Mouse (Mus musculus): ENCODE results near the gene Ndufa5. TPM values are rescaled to one million over a fixed set of nuclear protein-coding genes. Genes with fewer than 3 reads are reported as not detected.

Ndufa5 gene
- polyA plus RNA-seq, 1 experiment: 1,161 TPM

DNA sequence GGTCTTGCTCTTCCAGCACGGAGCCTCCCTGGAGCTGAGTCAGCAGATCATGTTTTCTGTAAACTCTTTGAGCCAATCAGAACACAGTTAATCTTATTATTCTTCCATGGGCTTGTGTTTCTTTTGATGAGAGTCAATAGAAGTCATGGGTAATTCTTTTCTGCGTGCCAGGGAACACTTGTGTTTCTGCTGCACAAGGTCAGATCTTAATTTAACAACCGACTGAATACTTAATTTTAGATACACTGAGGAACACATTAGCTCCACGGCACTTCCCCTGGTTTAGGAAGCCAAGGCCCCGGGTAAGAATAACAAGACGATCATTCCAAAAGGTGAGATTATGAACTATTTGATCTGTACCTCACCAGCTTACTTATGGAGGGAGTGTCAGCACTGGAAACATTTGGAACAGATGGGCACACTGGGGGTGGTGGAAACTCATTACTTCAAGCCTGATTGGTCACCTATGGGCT, 15.3 kb upstream of the Ndufa5 start:
- Histone ChIP-seq H3K4me3 (ENCODE audit: insufficient read depth, low read depth, low read length) (no peak overlapping the region), H3K27ac (replicated peaks; ENCODE audit: low read depth, low read length) (no peak overlapping the region), H3K4me1 (ENCODE audit: control insufficient read depth, insufficient read depth, insufficient read length, low read length) (no peaks in the 10 kb centered on the region)

- Histone ChIP-seq H3K27ac (replicated peaks; ENCODE audit: low read depth, low read length) (no peak overlapping the region), H3K4me3 (ENCODE audit: insufficient read depth, low read depth, low read length) (no peak overlapping the region)
These were observed 14.6 kb upstream of the Ndufa5 start for GRCm38 (mm10) chr6:24542393-24542792.

DNA sequence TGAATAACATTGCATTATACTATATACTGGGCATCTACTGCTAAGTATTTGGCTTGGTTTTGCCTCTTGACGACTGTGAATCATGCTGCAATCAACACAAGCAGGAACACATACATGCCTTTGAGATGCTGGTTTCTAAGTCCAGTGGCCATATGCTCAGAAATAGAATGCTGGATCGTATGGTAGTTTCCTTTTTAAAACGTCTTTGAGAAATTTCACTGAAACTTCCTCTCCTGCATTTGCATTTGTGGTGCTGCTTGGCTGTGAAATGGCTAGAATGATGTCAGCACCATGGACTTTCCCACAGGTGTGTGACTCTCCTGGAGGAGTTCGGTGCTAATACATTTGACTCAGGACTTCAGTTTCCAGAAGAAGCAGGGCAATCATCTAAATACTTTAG, 12.3 kb upstream of the Ndufa5 start:
- H3K27ac ChIP-seq (replicated peaks; ENCODE audit: low read depth, low read length): no peak overlapping the region
- no peaks in the 10 kb centered on the region for H3K4me1 ChIP-seq (ENCODE audit: control insufficient read depth, insufficient read depth, insufficient read length, low read length)
- no peak overlapping the region for H3K4me3 ChIP-seq (ENCODE audit: insufficient read depth, low read depth, low read length)

More at GRCm38 (mm10) chr6:24542393-24542792, 14.6 kb upstream of the Ndufa5 start:
- H3K4me1 ChIP-seq (ENCODE audit: control insufficient read depth, insufficient read depth, insufficient read length, low read length): no peaks in the 10 kb centered on the region

- Histone ChIP-seq H3K4me1 (ENCODE audit: control insufficient read depth, insufficient read depth, insufficient read length, low read length) (no peaks in the 10 kb centered on the region), H3K27ac (replicated peaks; ENCODE audit: low read depth, low read length) (no peak overlapping the region), H3K4me3 (ENCODE audit: insufficient read depth, low read depth, low read length) (no peak overlapping the region)
These were observed 10.6 kb upstream of the Ndufa5 start for GRCm38 (mm10) chr6:24538435-24538834.

DNA sequence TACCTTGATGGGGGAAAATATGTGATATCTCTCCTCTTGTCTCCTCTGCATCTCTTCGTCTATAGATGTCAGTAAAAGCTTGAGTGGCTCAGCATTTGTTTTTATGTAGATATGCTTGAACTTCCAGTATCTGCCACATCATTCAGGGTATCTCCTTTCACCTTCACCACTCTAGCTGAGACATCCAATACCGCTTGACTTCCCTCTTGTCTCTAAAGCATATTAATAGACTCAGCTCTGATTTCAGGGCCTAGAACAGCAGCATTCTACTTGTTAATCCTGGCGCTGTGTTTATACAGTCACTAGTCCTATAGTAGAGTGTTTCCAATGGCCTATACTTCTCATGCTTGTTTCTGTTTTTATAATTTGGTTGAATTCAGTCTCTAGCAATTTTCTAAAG, 5.0 kb upstream of the Ndufa5 start:
- Histone ChIP-seq H3K4me1 (ENCODE audit: control insufficient read depth, insufficient read depth, insufficient read length, low read length) (no peaks in the 10 kb centered on the region), H3K4me3 (ENCODE audit: insufficient read depth, low read depth, low read length) (no peak overlapping the region), H3K27ac (replicated peaks; ENCODE audit: low read depth, low read length) (no peak overlapping the region)

DNA sequence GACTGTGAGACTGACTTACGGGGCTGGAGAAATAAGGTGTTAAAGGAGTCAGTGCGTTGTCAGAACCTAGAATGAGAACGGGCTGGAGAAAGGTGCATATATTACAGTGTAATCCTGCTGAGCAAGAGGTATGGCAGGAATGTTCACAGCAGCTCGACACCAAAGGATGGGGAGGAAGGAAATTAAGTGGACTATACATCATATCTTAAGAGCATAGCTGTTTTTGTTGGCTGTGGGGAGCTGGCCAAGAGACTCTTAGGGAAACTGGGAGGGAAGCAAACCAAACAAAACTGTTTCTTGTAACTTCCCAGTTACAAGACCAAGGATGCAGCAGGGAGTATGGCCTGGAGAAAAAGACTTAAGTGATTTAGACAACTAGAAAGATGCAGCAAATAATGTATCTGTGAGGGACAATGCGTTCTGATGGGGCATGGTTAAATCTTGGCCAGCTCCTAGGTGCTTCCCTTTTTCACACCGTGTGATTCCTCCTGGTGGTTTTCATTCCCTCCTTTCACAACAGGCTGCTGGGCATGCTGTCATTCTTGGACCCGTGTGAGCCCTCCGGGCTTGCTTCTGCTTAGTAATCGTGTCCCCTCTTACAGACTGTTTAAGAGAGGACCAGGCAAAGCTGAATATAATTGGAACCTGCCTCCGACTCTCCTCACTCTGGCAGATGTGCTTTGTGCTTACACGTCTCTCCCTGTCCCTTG, 3.1 kb upstream of the Ndufa5 start:
- H3K27ac ChIP-seq (replicated peaks; ENCODE audit: low read depth, low read length): no peak overlapping the region
- H3K4me1 ChIP-seq (ENCODE audit: control insufficient read depth, insufficient read depth, insufficient read length, low read length): no peaks in the 10 kb centered on the region
- H3K4me3 ChIP-seq (ENCODE audit: insufficient read depth, low read depth, low read length): no peak overlapping the region

- H3K4me3 ChIP-seq (ENCODE audit: insufficient read depth, low read depth, low read length): 0 out of 2 replicates have a peak overlapping the region, but pooled peaks have one; percentile 40
- no peak overlapping the region for H3K27ac ChIP-seq (replicated peaks; ENCODE audit: low read depth, low read length)
- H3K4me1 ChIP-seq (ENCODE audit: control insufficient read depth, insufficient read depth, insufficient read length, low read length): no peaks in the 10 kb centered on the region
These were observed 2.4 kb upstream of the Ndufa5 start for GRCm38 (mm10) chr6:24530166-24530565.

GRCm38 (mm10) chr6:24528064-24528243, 141 bp upstream of the Ndufa5 start, which contains the start of gene Asb15:
TSS of gene Asb15 (plus strand) at chr6:24528144.
- H3K4me1 ChIP-seq (ENCODE audit: control insufficient read depth, insufficient read depth, insufficient read length, low read length): no peaks in the 10 kb centered on the region
- peak within 1 kb of the TSS; percentile 84 for H3K27ac ChIP-seq (replicated peaks; ENCODE audit: low read depth, low read length)
- H3K4me3 ChIP-seq (ENCODE audit: insufficient read depth, low read depth, low read length): peak within 1 kb of the TSS; percentile 79

GRCm38 (mm10) chr6:24525705-24526104, 2.1 kb downstream of the Ndufa5 start:
- Histone ChIP-seq H3K27ac (replicated peaks; ENCODE audit: low read depth, low read length) (no peak overlapping the region), H3K4me3 (ENCODE audit: insufficient read depth, low read depth, low read length) (peak overlapping the region; percentile 25; the same call in 1 of the 2 replicates), H3K4me1 (ENCODE audit: control insufficient read depth, insufficient read depth, insufficient read length, low read length) (no peaks in the 10 kb centered on the region)

- Histone ChIP-seq H3K27ac (replicated peaks; ENCODE audit: low read depth, low read length) (no peak overlapping the region), H3K4me3 (ENCODE audit: insufficient read depth, low read depth, low read length) (no peak overlapping the region), H3K4me1 (ENCODE audit: control insufficient read depth, insufficient read depth, insufficient read length, low read length) (no peaks in the 10 kb centered on the region)
These were observed 11.6 kb downstream of the Ndufa5 start for GRCm38 (mm10) chr6:24516197-24516596.

GRCm38 (mm10) chr6:24514552-24515284, 13.1 kb downstream of the Ndufa5 start, which contains the start of gene Iqub:
TSS of gene Iqub (minus strand) at chr6:24515067.
- H3K4me3 ChIP-seq (ENCODE audit: insufficient read depth, low read depth, low read length): no peak within 1 kb of the TSS
- no peak within 1 kb of the TSS for H3K27ac ChIP-seq (replicated peaks; ENCODE audit: low read depth, low read length)
- H3K4me1 ChIP-seq (ENCODE audit: control insufficient read depth, insufficient read depth, insufficient read length, low read length): no peaks in the 10 kb centered on the region

DNA sequence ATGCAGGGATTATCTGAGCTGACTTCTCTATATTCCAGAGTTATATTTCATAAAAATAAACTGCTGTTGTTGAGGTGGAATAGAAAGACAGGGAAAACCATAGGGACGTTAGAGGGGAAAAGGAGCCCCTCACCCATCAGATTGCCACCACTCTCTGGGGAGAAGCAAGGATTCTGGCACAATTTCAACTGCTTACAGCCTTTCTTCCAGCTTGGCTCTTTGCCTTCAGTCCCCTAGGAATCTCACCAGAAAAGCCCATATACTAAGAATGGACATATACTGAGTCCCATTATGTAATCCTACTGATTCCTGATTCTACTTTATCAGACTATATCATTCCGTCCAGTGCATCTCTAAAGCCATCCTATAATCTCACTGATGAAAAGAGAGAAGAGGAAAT, 23.7 kb downstream of the Ndufa5 start:
- Histone ChIP-seq H3K4me1 (ENCODE audit: control insufficient read depth, insufficient read depth, insufficient read length, low read length) (no peaks in the 10 kb centered on the region), H3K4me3 (ENCODE audit: insufficient read depth, low read depth, low read length) (no peak overlapping the region), H3K27ac (replicated peaks; ENCODE audit: low read depth, low read length) (no peak overlapping the region)

- Histone ChIP-seq H3K4me1 (ENCODE audit: control insufficient read depth, insufficient read depth, insufficient read length, low read length) (no peaks in the 10 kb centered on the region), H3K4me3 (ENCODE audit: insufficient read depth, low read depth, low read length) (no peak overlapping the region), H3K27ac (replicated peaks; ENCODE audit: low read depth, low read length) (no peak overlapping the region)
These were observed 37.5 kb downstream of the Ndufa5 start for GRCm38 (mm10) chr6:24490341-24490740.

DNA sequence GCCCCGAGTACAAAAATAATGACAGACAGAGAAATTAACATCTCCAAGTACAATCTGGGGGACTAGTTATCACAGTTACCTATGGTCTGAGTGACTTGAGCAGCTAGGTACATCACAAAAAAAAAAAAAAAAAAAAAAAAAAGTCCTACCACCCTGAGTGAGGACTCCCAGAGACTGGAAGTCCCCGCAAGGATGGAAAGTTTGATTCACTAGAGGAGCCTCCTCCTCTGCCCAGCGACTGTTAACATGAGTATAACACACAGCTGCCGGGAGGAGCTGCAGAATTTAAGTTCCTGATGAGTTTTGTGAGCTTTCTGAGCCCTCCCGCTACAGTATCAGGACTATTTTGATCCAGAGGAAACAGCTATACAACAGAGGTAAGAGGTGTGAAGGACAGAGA, 41.3 kb downstream of the Ndufa5 start:
- Histone ChIP-seq H3K4me3 (ENCODE audit: insufficient read depth, low read depth, low read length) (no peak overlapping the region), H3K27ac (replicated peaks; ENCODE audit: low read depth, low read length) (no peak overlapping the region), H3K4me1 (ENCODE audit: control insufficient read depth, insufficient read depth, insufficient read length, low read length) (no peaks in the 10 kb centered on the region)

- Histone ChIP-seq H3K4me1 (ENCODE audit: control insufficient read depth, insufficient read depth, insufficient read length, low read length) (no peaks in the 10 kb centered on the region), H3K27ac (replicated peaks; ENCODE audit: low read depth, low read length) (no peak overlapping the region), H3K4me3 (ENCODE audit: insufficient read depth, low read depth, low read length) (no peak overlapping the region)
These were observed 57.2 kb downstream of the Ndufa5 start for GRCm38 (mm10) chr6:24470571-24471132.

DNA sequence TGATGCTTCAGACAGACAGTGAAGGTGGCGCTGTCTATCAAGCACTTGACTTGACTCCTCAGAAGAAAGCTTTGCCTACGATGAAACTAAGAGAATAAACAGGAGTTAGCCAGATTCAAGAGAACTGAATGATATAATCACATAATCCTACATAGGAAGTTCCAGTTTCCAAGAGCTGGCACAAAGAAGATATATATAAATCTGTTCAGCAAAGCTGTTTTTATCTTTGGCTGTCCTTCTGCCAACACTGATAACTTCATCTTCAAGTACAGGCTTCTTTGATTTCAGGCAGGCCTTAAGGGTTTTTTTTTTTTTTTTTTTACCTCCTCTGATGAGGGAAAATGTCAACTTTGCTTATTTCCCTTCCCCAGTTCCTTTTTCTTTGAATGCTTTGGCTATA, 57.7 kb downstream of the Ndufa5 start:
- no peak overlapping the region for H3K27ac ChIP-seq (replicated peaks; ENCODE audit: low read depth, low read length)
- H3K4me1 ChIP-seq (ENCODE audit: control insufficient read depth, insufficient read depth, insufficient read length, low read length): no peaks in the 10 kb centered on the region
- no peak overlapping the region for H3K4me3 ChIP-seq (ENCODE audit: insufficient read depth, low read depth, low read length)

Measured in brown adipose tissue, adult 24 weeks (tissue).